Mouse (Mus musculus) lung, embryonic 16.5 days (tissue): ENCODE data around the gene Spint5. TPM values are rescaled to one million over a fixed set of nuclear protein-coding genes. Genes with fewer than 3 reads are reported as not detected.
"Not testable (repeated sequence)": the region's sequence is repeated elsewhere in the genome, so short reads cannot be mapped to it uniquely, and the experiment has no call there.

ENCODE experiments used
- ATAC-seq: fragments of 200-750 bp; cut with Nextera tagmentation; 2 replicates; pipeline ENCODE4 v1.8.0; 2017; ENCODE audit warnings: low read depth, mild to moderate bottlenecking, moderate library complexity
- H3K27ac ChIP-seq: fragments of 300-500 bp; sonication (generic); 2 replicates; pipeline ENCODE4 v1.5.1; 2014; ENCODE audit warnings: mild to moderate bottlenecking, control low read depth, low read length
- H3K27me3 ChIP-seq: fragments of 300-500 bp; sonication (generic); 2 replicates; pipeline ENCODE4 v1.6.1; 2014; ENCODE audit warnings: low read depth, low read length, mixed read lengths; ENCODE audit not compliant: control insufficient read depth, insufficient read depth
- H3K36me3 ChIP-seq: fragments of 300-500 bp; sonication (generic); 2 replicates; pipeline ENCODE4 v1.6.1; 2014; ENCODE audit warnings: low read length; ENCODE audit not compliant: control insufficient read depth, insufficient read depth
- H3K4me1 ChIP-seq: fragments of 300-500 bp; sonication (generic); replicated peaks from 2 replicates; pipeline ENCODE4 v1.6.1; 2014; ENCODE audit warnings: low read length, mixed read lengths; ENCODE audit not compliant: control insufficient read depth, insufficient read depth
- H3K4me2 ChIP-seq: fragments of 300-500 bp; sonication (generic); 2 replicates; pipeline ENCODE4 v1.6.1; 2014; ENCODE audit warnings: low read depth, low read length, control low read depth
- H3K4me3 ChIP-seq: fragments of 300-500 bp; sonication (generic); 2 replicates; pipeline ENCODE4 v1.5.1; 2014; ENCODE audit warnings: mild to moderate bottlenecking, low read length, control low read depth
- H3K9ac ChIP-seq: fragments of 300-500 bp; sonication (generic); 2 replicates; pipeline ENCODE4 v1.6.1; 2014; ENCODE audit warnings: low read length, control low read depth
- H3K9me3 ChIP-seq: fragments of 300-500 bp; sonication (generic); 2 replicates; pipeline ENCODE4 v1.6.1; 2016; ENCODE audit warnings: low read length; ENCODE audit not compliant: control insufficient read depth
- WGBS: fragments of 180-500 bp; shearing (Covaris S2); extraction: QIAGEN DNeasy Blood & Tissue Kit; methylation state at CpG from one replicate; pipeline ENCODE4 v1.1.7; 2014; 5-methylcytosine and 5-hydroxymethylcytosine counted together
- polyA plus RNA-seq: library from polyadenylated mRNA; unstranded; fragments of >200 nt; fragmentation: Nextera tagmentation; extraction: Ambion mirVana; gene quantifications from 2 replicates; pipeline ENCODE4 v1.2.1, GENCODE M21; 2015

The Spint5 gene
- polyA plus RNA-seq, 1 experiment from 2014 or later = not detected

DNA sequence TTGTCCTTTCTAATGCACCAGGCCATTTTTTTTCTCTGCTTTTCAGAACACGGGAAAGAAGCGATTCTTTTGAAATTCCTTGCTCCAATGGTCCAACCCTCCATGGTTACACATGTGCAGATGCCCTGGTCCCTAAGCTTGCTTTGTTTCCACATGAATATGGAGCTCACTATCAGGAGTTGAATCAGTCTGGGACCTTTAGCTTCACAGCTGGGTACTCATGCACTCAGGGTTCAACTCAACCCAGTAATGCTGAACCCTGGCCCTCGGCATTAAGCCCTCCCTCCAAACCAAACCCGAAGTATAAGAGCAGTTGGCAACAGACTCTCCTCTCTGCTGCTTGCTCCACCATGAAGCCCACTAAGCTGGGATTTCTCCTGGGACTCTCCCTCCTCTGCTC lies 16.9 kb upstream of the Spint5 start, which contains the start of gene Spint4:
Gene Spint4 (plus strand): TSS at position 301 of the 400 bp plus-strand sequence.
- no peak within 1 kb of the TSS for H3K9ac ChIP-seq
- no peaks in the 10 kb centered on the region for H3K9me3 ChIP-seq
- H3K36me3 ChIP-seq = no peaks in the 10 kb centered on the region
- no peak for ATAC-seq
- H3K4me2 ChIP-seq = no peak within 1 kb of the TSS
- no peaks in the 10 kb centered on the region for H3K4me1 ChIP-seq
- H3K4me3 ChIP-seq = no peak within 1 kb of the TSS
- WGBS = 68% methylated on average over 4 of the region's 4 CpGs
- H3K27ac ChIP-seq = no peak within 1 kb of the TSS
- H3K27me3 ChIP-seq = no peaks in the 10 kb centered on the region

DNA sequence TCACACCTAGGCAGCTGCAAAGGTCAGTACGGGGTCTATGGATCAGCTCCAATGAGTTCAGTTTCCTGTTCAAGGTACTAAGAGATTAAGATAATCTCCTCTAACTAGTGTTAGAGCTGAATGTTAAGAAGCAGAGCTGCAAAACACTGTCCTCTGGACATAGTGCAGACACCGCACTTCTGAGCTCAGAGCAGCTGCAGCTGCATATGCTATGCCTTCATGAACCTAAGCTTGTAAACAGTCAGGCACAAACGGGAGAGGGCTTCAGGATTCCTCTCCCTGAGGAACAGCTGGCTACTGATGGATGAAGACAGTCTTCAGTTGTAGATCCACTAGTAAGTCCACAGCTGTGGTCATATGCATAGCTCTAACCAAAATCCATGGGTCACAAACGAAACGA lies 14.1 kb upstream of the Spint5 start:
- Histone ChIP-seq H3K9me3 (no peaks in the 10 kb centered on the region), H3K4me3 (no peak overlapping the region), H3K4me1 (no peaks in the 10 kb centered on the region), H3K27me3 (no peaks in the 10 kb centered on the region), H3K4me2 (no peak overlapping the region), H3K9ac (no peak overlapping the region), H3K27ac (no peak overlapping the region), H3K36me3 (no peaks in the 10 kb centered on the region)
- 56% methylated on average over 5 of the region's 5 CpGs for WGBS
- ATAC-seq = no peak

DNA sequence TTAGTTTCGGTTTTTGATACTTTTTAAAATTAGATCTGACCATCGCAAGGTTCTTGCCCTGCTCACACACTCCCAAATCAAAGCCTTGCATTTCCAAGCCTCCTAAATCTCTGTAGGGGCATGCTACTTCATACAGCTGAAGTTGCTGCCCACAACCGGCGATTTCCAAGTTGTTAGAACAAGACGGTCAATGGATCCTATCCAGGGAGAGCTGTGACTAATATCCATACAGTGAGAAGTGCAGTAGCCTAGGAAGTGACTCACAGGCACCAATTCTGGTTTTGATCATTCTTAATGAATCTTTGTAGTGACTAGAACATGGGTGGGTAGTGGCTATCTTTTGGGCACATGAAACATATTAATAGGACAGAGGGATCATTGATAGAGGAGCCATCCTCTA lies 13.3 kb upstream of the Spint5 start:
- 83% methylated on average over 5 of the region's 5 CpGs for WGBS
- Histone ChIP-seq H3K9ac (no peak overlapping the region), H3K36me3 (no peaks in the 10 kb centered on the region), H3K4me1 (no peaks in the 10 kb centered on the region), H3K27ac (no peak overlapping the region), H3K4me2 (no peak overlapping the region), H3K27me3 (no peaks in the 10 kb centered on the region), H3K4me3 (no peak overlapping the region), H3K9me3 (no peaks in the 10 kb centered on the region)
- ATAC-seq = no peak

DNA sequence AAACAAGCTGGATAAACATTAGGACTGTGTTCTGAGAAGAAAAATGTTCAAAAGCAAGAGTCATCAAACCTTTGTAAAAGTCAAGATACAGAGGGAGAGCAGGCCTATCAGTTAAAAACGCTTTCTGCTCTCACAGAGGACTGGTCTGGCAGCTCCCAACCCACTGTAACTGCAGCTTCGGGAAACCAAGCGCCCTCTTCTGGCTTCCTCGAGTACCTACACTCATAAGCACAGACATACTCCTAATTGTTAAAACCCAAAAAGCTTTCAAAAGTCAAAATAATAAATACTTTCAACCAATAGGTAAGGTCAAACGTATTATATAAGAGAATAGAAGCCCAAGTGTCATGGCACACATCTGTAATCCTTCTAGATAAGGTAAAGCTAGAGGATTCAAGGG lies 10.9 kb upstream of the Spint5 start:
- Histone ChIP-seq H3K27ac (no peak overlapping the region), H3K4me3 (no peak overlapping the region), H3K9me3 (no peaks in the 10 kb centered on the region), H3K36me3 (no peaks in the 10 kb centered on the region), H3K4me2 (no peak overlapping the region), H3K9ac (no peak overlapping the region), H3K4me1 (no peaks in the 10 kb centered on the region), H3K27me3 (no peaks in the 10 kb centered on the region)
- ATAC-seq = no peak
- 72% methylated on average over 5 of the region's 5 CpGs for WGBS

DNA sequence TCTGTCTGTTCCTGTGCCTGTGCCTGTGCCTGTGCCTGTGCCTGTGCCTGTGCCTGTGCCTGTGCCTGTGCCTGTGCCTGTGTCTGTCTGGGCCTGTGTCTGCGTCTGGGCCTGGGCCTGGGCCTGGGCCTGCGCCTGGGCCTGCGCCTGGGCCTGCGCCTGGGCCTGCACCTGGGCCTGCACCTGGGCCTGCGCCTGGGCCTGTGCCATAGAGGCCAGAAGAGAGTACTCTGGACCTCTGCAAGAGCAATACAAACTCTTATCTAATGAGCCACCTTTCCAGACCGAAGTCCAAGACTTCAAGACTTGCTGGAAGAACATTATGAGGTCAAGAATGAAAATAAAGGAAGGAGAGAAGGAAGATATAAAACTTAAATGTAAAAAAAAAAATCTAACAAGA lies 9.8 kb upstream of the Spint5 start:
- WGBS = 87% methylated on average over 6 of the region's 6 CpGs
- H3K4me3 ChIP-seq = no peak overlapping the region
- no peaks in the 10 kb centered on the region for H3K27me3 ChIP-seq
- no peak overlapping the region for H3K27ac ChIP-seq
- ATAC-seq = no peak
- no peaks in the 10 kb centered on the region for H3K36me3 ChIP-seq
- H3K9me3 ChIP-seq = no peaks in the 10 kb centered on the region
- H3K4me1 ChIP-seq = no peaks in the 10 kb centered on the region
- no peak overlapping the region for H3K4me2 ChIP-seq
- no peak overlapping the region for H3K9ac ChIP-seq

DNA sequence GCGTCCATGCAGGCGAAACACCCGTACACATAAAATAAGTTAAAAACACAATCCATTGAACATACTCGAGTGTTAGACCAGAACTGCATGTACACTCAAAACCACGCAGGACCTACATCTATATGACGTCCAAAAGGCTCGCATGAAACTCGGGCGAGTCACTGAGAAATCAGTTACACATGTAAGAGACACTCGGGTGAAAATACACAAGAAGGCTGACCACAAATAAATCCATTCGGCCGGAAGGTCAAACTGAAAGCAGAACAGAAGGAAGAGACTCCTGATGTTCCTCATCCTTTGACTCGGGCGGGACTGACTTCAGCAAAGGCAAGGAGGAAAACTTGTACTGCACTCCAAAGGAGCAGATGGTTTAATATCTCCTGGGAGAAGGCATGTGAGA lies 9.1 kb upstream of the Spint5 start:
- ATAC-seq = no peak
- H3K27me3 ChIP-seq = no peaks in the 10 kb centered on the region
- WGBS = 85% methylated on average over 14 of the region's 14 CpGs
- H3K9ac ChIP-seq = no peak overlapping the region
- no peaks in the 10 kb centered on the region for H3K4me1 ChIP-seq
- H3K27ac ChIP-seq = no peak overlapping the region
- H3K9me3 ChIP-seq = no peaks in the 10 kb centered on the region
- H3K36me3 ChIP-seq = no peaks in the 10 kb centered on the region
- H3K4me3 ChIP-seq = no peak overlapping the region
- H3K4me2 ChIP-seq = no peak overlapping the region

DNA sequence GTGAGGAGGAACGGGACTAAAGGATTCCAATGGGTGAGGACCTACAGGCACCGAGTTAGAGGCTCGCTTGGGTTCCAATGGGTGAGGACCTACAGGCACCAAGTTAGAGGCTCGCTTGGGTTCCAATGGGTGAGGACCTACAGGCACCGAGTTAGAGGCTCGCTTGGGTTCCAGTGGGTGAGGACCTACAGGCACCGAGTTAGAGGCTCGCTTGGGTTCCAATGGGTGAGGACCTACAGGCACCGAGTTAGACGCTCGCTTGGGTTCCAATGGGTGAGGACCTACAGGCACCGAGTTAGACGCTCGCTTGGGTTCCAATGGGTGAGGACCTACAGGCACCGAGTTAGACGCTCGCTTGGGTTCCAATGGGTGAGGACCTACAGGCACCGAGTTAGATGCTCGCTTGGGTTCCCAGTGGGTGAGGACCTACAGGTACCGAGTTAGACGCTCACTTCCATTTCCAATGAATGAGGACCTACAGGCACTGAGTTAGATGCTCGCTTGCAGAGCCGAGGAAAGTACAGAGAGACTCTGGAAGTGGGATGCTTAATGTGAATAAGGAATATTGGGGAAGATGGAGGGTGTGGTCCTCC lies 1.2 kb downstream of the Spint5 start:
- H3K9ac ChIP-seq, H3K27ac ChIP-seq, H3K27me3 ChIP-seq, H3K4me3 ChIP-seq, H3K36me3 ChIP-seq, H3K4me1 ChIP-seq, H3K9me3 ChIP-seq, ATAC-seq, H3K4me2 ChIP-seq: not testable (repeated sequence)
- WGBS = 87% methylated on average over 21 of the region's 23 CpGs

DNA sequence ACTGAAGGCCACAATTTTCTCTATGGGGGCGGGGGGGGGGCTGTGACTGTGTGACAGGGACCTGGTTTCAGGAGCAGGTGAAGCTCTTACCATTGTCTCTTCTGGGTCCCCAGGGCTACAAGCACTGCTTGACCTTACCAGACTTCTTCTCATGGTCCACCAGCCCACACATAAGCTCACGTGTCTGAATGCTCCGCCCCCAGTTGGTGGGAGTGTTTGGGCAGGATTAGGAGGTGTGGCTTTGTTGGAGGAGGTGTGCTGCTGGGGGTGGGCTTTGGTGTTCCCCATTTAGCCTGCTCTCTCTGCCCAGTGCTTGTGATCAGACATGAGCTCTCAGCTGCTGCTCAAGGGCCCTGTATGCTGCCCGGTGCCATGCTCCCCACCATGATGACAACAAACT lies 8.2 kb downstream of the Spint5 start:
- Histone ChIP-seq H3K9ac (no peak overlapping the region), H3K36me3 (no peaks in the 10 kb centered on the region), H3K27me3 (no peaks in the 10 kb centered on the region), H3K4me3 (no peak overlapping the region), H3K4me2 (no peak overlapping the region), H3K4me1 (no peaks in the 10 kb centered on the region), H3K27ac (no peak overlapping the region), H3K9me3 (no peaks in the 10 kb centered on the region)
- WGBS = 51% methylated on average over 4 of the region's 4 CpGs
- no peak for ATAC-seq

DNA sequence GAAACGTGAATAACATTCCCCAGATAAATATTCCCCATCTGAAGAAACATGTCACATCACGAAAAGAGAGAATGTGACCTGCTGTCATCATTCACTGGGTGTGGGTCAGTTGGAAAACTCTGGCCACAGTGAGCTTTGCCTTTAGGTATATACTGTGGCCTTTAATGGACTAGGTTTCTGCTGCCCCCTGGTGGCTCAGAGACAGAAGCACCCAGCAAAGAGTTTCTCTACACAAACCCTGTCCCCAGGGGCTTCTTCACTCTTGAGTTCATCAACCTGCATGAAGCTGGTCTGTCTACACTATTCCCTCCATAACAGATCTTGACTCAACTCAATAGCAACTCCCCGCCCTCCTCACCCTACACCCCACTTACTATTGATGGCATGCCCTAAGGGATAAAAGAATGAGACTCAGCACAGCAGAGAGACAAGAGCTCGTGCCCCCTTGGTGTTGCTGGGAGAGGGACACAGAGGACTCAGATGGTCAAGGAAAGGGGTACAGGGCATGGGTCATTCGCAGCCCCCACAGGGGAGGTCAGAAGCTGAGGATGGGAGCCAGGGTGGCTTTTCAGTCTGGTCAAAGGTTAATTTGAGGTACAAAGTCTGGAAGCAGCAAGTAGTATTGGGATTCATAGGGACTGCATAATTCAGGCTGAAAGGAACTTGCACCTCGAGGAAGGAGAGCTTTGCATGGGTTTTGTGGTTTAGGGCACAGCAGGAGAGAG lies 11.0 kb downstream of the Spint5 start:
- Histone ChIP-seq H3K4me3 (no peak overlapping the region), H3K9ac (no peak overlapping the region), H3K36me3 (no peaks in the 10 kb centered on the region), H3K4me2 (no peak overlapping the region), H3K27me3 (no peaks in the 10 kb centered on the region), H3K4me1 (no peaks in the 10 kb centered on the region), H3K9me3 (no peaks in the 10 kb centered on the region), H3K27ac (no peak overlapping the region)
- 19% methylated on average over 6 of the region's 6 CpGs for WGBS
- ATAC-seq = peak; percentile 73
